Mouse (Mus musculus) forebrain, embryonic 14.5 days (tissue): ENCODE measurements around the gene Mvb12a. TPM values are rescaled to one million over a fixed set of nuclear protein-coding genes. Genes with fewer than 3 reads are reported as not detected.

ENCODE experiments used
- ATAC-seq: fragments of 200-750 bp; cut with Nextera tagmentation; 2 replicates; pipeline ENCODE4 v1.8.0; 2017; ENCODE audit warnings: mild to moderate bottlenecking, moderate library complexity
- DNase-seq: peaks from one replicate; pipeline ENCODE4 v3.0.0-alpha.2; 2015; ENCODE audit warnings: low spot score
- H3K27ac ChIP-seq: fragments of 300-500 bp; sonication (generic); 2 replicates; pipeline ENCODE4 v1.5.1; 2014; ENCODE audit warnings: low read depth, mild to moderate bottlenecking, control low read depth, low read length, moderate library complexity
- H3K27me3 ChIP-seq: fragments of 300-500 bp; sonication (generic); replicated peaks from 2 replicates; pipeline ENCODE4 v1.6.1; 2014; ENCODE audit warnings: low read length, control low read depth, mixed read lengths; ENCODE audit not compliant: control insufficient read depth, insufficient read depth
- H3K36me3 ChIP-seq: fragments of 300-500 bp; sonication (generic); 2 replicates; pipeline ENCODE4 v1.6.1; 2014; ENCODE audit warnings: low read length, control low read depth; ENCODE audit not compliant: control insufficient read depth, insufficient read depth
- H3K4me1 ChIP-seq: fragments of 300-500 bp; sonication (generic); 2 replicates; pipeline ENCODE4 v1.6.1; 2014; ENCODE audit warnings: antibody characterized with exemption, low read length, control low read depth; ENCODE audit not compliant: control insufficient read depth, insufficient read depth
- H3K4me2 ChIP-seq: fragments of 300-500 bp; sonication (generic); 2 replicates; pipeline ENCODE4 v1.6.1; 2014; ENCODE audit warnings: mild to moderate bottlenecking, control low read depth, low read length
- H3K4me3 ChIP-seq: fragments of 300-500 bp; sonication (generic); 2 replicates; pipeline ENCODE4 v1.5.1; 2014; ENCODE audit warnings: low read depth, low read length, control low read depth
- H3K9ac ChIP-seq: fragments of 300-500 bp; sonication (generic); 2 replicates; pipeline ENCODE4 v1.6.1; 2014; ENCODE audit warnings: mild to moderate bottlenecking, low read length, control low read depth, moderate library complexity
- H3K9me3 ChIP-seq: fragments of 300-500 bp; sonication (generic); replicated peaks from 2 replicates; pipeline ENCODE4 v1.6.1; 2016; ENCODE audit warnings: low read length, control low read depth, mixed read lengths; ENCODE audit not compliant: control insufficient read depth
- WGBS: fragments of 180-500 bp; shearing (Covaris S2); extraction: QIAGEN DNeasy Blood & Tissue Kit; methylation state at CpG from one replicate; pipeline ENCODE4 v1.1.7; 2014; 5-methylcytosine and 5-hydroxymethylcytosine counted together
- polyA plus RNA-seq: library from polyadenylated mRNA; unstranded; fragments of >200 nt; fragmentation: Nextera tagmentation; extraction: Ambion mirVana; gene quantifications from 2 replicates; pipeline ENCODE4 v1.2.1, GENCODE M21; 2014

Gene Mvb12a
- polyA plus RNA-seq, 1 experiment from 2014 or later = 71.6 TPM

DNA sequence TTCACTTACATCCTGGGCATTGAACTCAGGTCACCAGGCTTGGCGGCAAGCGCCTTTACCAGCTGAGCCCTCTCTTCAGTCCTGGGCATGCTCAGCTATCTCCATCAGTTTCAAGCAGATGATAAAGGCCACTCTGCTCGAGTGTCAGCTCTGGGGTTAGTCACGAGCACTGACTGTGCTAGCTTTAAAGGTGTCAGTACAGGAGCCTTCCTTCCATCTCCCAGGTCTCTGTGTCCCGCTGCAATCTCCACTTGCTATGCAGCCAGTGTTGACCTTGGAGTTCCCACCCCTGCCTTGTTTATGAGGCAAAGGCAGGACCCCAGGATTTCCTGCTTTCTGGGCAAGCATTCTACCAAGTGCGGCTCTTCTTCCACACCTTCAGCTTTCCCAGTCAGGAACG, 24.9 kb downstream of the Mvb12a start:
- Histone ChIP-seq H3K9ac (no peak overlapping the region), H3K27ac (no peak overlapping the region), H3K4me2 (no peak overlapping the region), H3K4me1 (peaks cover 21% of the 10 kb centered on the region), H3K4me3 (no peak overlapping the region), H3K27me3 (peaks cover 6% of the 10 kb centered on the region), H3K9me3 (no peaks in the 10 kb centered on the region), H3K36me3 (no peaks in the 10 kb centered on the region)
- 81% methylated on average over 7 of the region's 7 CpGs for WGBS
- no peak for ATAC-seq
- no peak for DNase-seq

- Histone ChIP-seq H3K9me3 (no peaks in the 10 kb centered on the region), H3K9ac (peak within 1 kb of the TSS; percentile 75), H3K4me2 (peak within 1 kb of the TSS; percentile 81), H3K36me3 (no peaks in the 10 kb centered on the region), H3K27me3 (no peaks in the 10 kb centered on the region), H3K4me3 (peak within 1 kb of the TSS; percentile 64), H3K27ac (peak within 1 kb of the TSS; percentile 79), H3K4me1 (peaks cover 23% of the 10 kb centered on the region)
- ATAC-seq (no peak), DNase-seq (peak; percentile 77)
- 11% methylated on average over 13 of the region's 13 CpGs for WGBS
Observed at GRCm38 (mm10) chr8:71568387-71568937, 25.7 kb downstream of the Mvb12a start, which contains the start of gene Slc27a1. TSS of gene Slc27a1 (plus strand) at chr8:71568882.

GRCm38 (mm10) chr8:71568941-71569340, 26.2 kb downstream of the Mvb12a start:
- peaks cover 23% of the 10 kb centered on the region for H3K4me1 ChIP-seq
- H3K36me3 ChIP-seq = no peaks in the 10 kb centered on the region
- H3K9me3 ChIP-seq = no peaks in the 10 kb centered on the region
- DNase-seq = no peak
- H3K4me2 ChIP-seq = peak overlapping the region; percentile 81
- WGBS = 14% methylated on average over 6 of the region's 6 CpGs
- no peak for ATAC-seq
- peak overlapping the region; percentile 64 for H3K4me3 ChIP-seq
- H3K27ac ChIP-seq = peak overlapping the region; percentile 79
- peak overlapping the region; percentile 75 for H3K9ac ChIP-seq
- no peaks in the 10 kb centered on the region for H3K27me3 ChIP-seq

GRCm38 (mm10) chr8:71569366-71570290, 26.9 kb downstream of the Mvb12a start:
- H3K27me3 ChIP-seq = no peaks in the 10 kb centered on the region
- H3K27ac ChIP-seq = peak overlapping the region; percentile 79
- peak overlapping the region; percentile 75 for H3K9ac ChIP-seq
- WGBS = under 1% methylated on average over 50 of the region's 51 CpGs
- no peaks in the 10 kb centered on the region for H3K9me3 ChIP-seq
- peaks cover 23% of the 10 kb centered on the region for H3K4me1 ChIP-seq
- DNase-seq (peak; percentile 95), ATAC-seq (peak; percentile 78)
- H3K36me3 ChIP-seq = no peaks in the 10 kb centered on the region
- H3K4me3 ChIP-seq = peak overlapping the region; percentile 64
- peak overlapping the region; percentile 81 for H3K4me2 ChIP-seq

DNA sequence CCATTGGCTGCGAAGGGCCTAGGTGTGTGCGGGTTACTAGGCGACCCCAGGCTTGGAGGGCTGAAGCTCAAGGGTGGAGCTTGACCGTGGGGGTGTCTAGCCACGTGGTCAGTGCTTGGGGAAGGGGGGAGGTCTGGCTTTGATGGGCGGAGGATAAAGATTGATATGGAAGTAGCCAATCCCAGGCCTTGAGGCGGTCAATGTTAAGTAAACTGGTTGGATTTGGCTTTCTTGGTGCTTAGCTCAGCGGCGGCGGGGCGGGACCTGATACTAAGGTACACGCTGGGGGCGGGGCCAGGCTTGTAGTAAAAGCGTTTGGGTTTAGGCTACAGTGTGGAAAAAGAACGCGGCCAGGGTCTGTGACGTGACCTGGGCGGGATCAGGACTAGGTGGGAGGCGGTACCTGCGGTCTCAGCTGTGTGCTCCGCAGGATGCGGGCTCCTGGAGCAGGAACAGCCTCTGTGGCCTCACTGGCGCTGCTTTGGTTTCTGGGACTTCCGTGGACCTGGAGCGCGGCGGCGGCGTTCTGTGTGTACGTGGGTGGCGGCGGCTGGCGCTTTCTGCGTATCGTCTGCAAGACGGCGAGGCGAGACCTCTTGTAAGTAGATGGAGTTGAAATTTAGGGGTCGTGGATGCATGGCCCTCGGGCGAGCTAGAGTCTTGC, 27.7 kb downstream of the Mvb12a start:
- ATAC-seq = peak; percentile 89
- Histone ChIP-seq H3K4me3 (peak overlapping the region; percentile 64), H3K4me1 (peaks cover 23% of the 10 kb centered on the region), H3K9ac (peak overlapping the region; percentile 75), H3K27ac (peak overlapping the region; percentile 79), H3K4me2 (peak overlapping the region; percentile 81), H3K27me3 (no peaks in the 10 kb centered on the region), H3K9me3 (no peaks in the 10 kb centered on the region), H3K36me3 (no peaks in the 10 kb centered on the region)
- under 1% methylated on average over 41 of the region's 41 CpGs for WGBS
- peak; percentile 98 for DNase-seq

DNA sequence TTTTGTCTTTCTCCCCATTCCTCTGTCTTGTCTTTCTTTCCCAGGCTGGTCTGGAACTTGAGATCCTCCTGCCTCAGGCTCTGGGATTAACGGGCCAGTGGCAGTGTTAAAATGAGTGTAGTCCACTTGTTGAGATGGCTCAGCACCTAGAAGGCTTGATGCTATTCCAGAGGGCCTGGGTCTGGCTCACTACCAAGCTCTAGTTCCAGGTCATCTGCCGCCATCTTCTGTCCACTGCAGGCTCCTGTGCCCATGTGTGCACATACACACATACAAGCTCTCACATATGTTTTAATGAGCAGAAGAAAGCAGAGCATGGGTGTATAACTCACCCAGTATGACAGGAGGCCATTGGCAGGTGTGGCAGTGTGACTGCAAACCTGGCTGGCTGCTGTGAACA, 29.4 kb downstream of the Mvb12a start:
- Histone ChIP-seq H3K4me1 (peaks cover 23% of the 10 kb centered on the region), H3K27me3 (no peaks in the 10 kb centered on the region), H3K9ac (no peak overlapping the region), H3K9me3 (no peaks in the 10 kb centered on the region), H3K36me3 (no peaks in the 10 kb centered on the region), H3K4me3 (0 out of 2 replicates have a peak overlapping the region, but pooled peaks have one; percentile 64), H3K27ac (peak overlapping the region; percentile 87), H3K4me2 (peak overlapping the region; percentile 81)
- WGBS = 78% methylated on average over 2 of the region's 2 CpGs
- ATAC-seq (no peak), DNase-seq (no peak)

GRCm38 (mm10) chr8:71572847-71573633, 30.3 kb downstream of the Mvb12a start:
- ATAC-seq (peak; percentile 15), DNase-seq (peak; percentile 89)
- Histone ChIP-seq H3K27me3 (no peaks in the 10 kb centered on the region), H3K9me3 (no peaks in the 10 kb centered on the region), H3K4me2 (peak overlapping the region; percentile 81), H3K4me3 (0 out of 2 replicates have a peak overlapping the region, but pooled peaks have one; percentile 5), H3K27ac (peak overlapping the region; percentile 87), H3K9ac (peak overlapping the region; percentile 41), H3K36me3 (no peaks in the 10 kb centered on the region), H3K4me1 (peaks cover 23% of the 10 kb centered on the region)
- 44% methylated on average over 9 of the region's 9 CpGs for WGBS

DNA sequence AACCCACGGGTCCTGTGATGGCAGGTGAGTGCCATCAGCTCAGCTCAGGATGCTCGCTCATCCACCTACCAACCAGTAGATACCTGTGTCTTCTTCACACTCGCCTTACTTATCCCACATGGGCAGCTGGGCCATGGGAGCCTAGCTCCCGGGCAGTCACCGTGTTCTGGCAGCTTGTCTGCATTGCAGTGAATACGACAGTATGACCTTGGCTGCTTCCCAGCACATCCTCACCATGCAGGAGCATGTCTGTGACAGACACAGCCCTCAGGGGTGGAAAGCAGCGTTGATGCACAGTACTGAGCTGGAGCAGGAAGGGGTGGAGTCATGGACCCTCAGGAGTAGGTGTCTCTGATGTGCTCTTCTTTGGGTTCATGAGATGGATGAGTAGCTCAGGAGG, 31.7 kb downstream of the Mvb12a start:
- no peak overlapping the region for H3K27ac ChIP-seq
- no peak for ATAC-seq
- no peak for DNase-seq
- WGBS = 71% methylated on average over 7 of the region's 7 CpGs
- H3K36me3 ChIP-seq = peaks cover 2% of the 10 kb centered on the region; the same call in 1 of the 2 replicates
- peaks cover 20% of the 10 kb centered on the region for H3K4me1 ChIP-seq
- H3K4me3 ChIP-seq = no peak overlapping the region
- no peak overlapping the region for H3K9ac ChIP-seq
- H3K27me3 ChIP-seq = no peaks in the 10 kb centered on the region
- no peak overlapping the region for H3K4me2 ChIP-seq
- H3K9me3 ChIP-seq = no peaks in the 10 kb centered on the region
